Mouse (Mus musculus) embryonic facial prominence, embryonic 14.5 days (tissue): ENCODE measurements around the gene Zfp655. TPM values are rescaled to one million over a fixed set of nuclear protein-coding genes. Genes with fewer than 3 reads are reported as not detected.
A peak's percentile ranks its signal among the peaks of the same experiment; 100 is the strongest.
"Not testable (repeated sequence)": the region's sequence is repeated elsewhere in the genome, so short reads cannot be mapped to it uniquely, and the experiment has no call there.

ENCODE experiments used
- ATAC-seq: fragments of 200-750 bp; cut with Nextera tagmentation; 2 replicates; pipeline ENCODE4 v1.8.0; 2017; ENCODE audit warnings: low read depth, moderate number of reproducible peaks, moderate TSS enrichment
- DNase-seq: peaks from one replicate; pipeline ENCODE4 v3.0.0-alpha.2; 2015; ENCODE audit warnings: low spot score
- H3K27ac ChIP-seq: fragments of 300-500 bp; sonication (generic); replicated peaks from 2 replicates; pipeline ENCODE4 v1.5.1; 2014; ENCODE audit warnings: low read depth, mild to moderate bottlenecking, low read length, moderate library complexity
- H3K27me3 ChIP-seq: fragments of 300-500 bp; sonication (generic); replicated peaks from 2 replicates; pipeline ENCODE4 v1.6.1; 2014; ENCODE audit warnings: low read length; ENCODE audit not compliant: control insufficient read depth, insufficient read depth
- H3K36me3 ChIP-seq: fragments of 300-500 bp; sonication (generic); 2 replicates; pipeline ENCODE4 v1.6.1; 2014; ENCODE audit warnings: low read length, mixed read lengths; ENCODE audit not compliant: control insufficient read depth, insufficient read depth
- H3K4me1 ChIP-seq: fragments of 300-500 bp; sonication (generic); 2 replicates; pipeline ENCODE4 v1.6.1; 2014; ENCODE audit warnings: antibody characterized with exemption, low read length; ENCODE audit not compliant: control insufficient read depth, insufficient read depth
- H3K4me2 ChIP-seq: fragments of 300-500 bp; sonication (generic); 2 replicates; pipeline ENCODE4 v1.6.1; 2014; ENCODE audit warnings: low read depth, mild to moderate bottlenecking, low read length, moderate library complexity, mixed read lengths
- H3K4me3 ChIP-seq: fragments of 300-500 bp; sonication (generic); 2 replicates; pipeline ENCODE4 v1.5.1; 2014; ENCODE audit warnings: low read depth, mild to moderate bottlenecking, low read length
- H3K9ac ChIP-seq: fragments of 300-500 bp; sonication (generic); 2 replicates; pipeline ENCODE4 v1.6.1; 2014; ENCODE audit warnings: low read depth, mild to moderate bottlenecking, low read length, moderate library complexity, mixed read lengths
- H3K9me3 ChIP-seq: fragments of 300-500 bp; sonication (generic); 2 replicates; pipeline ENCODE4 v1.6.1; 2016; ENCODE audit warnings: low read length; ENCODE audit not compliant: control insufficient read depth
- WGBS: fragments of 180-500 bp; shearing (Covaris S2); extraction: QIAGEN DNeasy Blood & Tissue Kit; methylation state at CpG from one replicate; pipeline ENCODE4 v1.1.7; 2014; 5-methylcytosine and 5-hydroxymethylcytosine counted together
- polyA plus RNA-seq: library from polyadenylated mRNA; unstranded; fragments of >200 nt; fragmentation: Nextera tagmentation; extraction: Ambion mirVana; gene quantifications from 2 replicates; pipeline ENCODE4 v1.2.1, GENCODE M21; 2014

Zfp655 gene
- polyA plus RNA-seq, 1 experiment from 2014 or later, result 37.2 TPM

DNA sequence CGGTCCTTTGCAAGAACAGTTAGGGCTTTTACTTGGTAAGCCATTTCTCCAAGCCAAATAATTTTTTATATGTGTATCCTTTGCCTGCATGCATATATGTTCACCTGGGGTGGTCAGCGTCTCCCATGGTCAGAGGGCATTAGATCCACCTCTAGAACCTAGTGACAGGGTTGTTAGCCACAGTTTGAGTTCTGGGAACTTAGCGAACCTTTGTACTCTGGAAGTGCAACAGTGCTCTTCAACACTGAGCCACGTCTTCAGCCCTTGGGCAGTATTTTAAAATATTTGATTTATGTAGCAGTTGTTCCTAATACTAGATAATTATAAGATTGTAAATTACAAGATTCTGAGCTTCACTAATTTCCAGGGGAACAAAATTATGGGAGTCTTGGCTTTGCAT lies 874 bp upstream of the Zfp655 start:
- Histone ChIP-seq H3K4me2 (peak overlapping the region; percentile 65; the same call in 1 of the 2 replicates), H3K9ac (no peak overlapping the region), H3K4me1 (peaks cover 8% of the 10 kb centered on the region; the same call in 1 of the 2 replicates), H3K27me3 (no peaks in the 10 kb centered on the region), H3K4me3 (peak overlapping the region; percentile 99; the same call in 1 of the 2 replicates), H3K36me3 (peaks cover 17% of the 10 kb centered on the region), H3K27ac (no peak overlapping the region), H3K9me3 (no peaks in the 10 kb centered on the region)
- no peak for DNase-seq
- 81% methylated on average over 4 of the region's 4 CpGs for WGBS
- no peak for ATAC-seq

DNA sequence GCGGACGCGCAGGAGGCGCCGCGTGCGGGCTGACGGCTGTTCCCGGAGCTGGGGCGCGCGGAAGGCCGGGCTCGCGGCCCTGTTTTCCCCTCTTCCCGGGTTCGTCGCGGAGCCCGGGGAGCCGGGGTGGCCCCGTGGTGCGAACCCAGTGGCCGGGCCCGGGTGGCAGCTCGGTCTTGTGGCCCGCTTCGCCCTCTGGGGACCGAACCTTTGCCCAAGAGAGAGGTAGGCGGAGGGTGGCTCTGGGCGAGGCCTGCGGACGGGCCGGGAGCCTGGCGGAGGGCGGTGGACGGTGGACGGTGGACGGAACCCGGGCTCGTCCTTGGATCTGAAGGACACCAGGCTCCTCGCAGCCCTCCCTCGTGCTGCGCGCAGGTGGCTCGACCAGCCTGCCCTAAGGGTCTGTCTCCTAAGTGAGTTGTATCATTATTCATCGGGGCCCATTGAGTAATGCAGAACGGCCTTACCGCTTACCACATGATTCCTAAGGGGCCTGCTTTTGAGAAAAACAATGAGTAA lies 437 bp downstream of the Zfp655 start:
- Histone ChIP-seq H3K36me3 (peaks cover 30% of the 10 kb centered on the region), H3K9ac (peak overlapping the region; percentile 99), H3K27ac (peak overlapping the region; percentile 91), H3K4me1 (peaks cover 8% of the 10 kb centered on the region; the same call in 1 of the 2 replicates), H3K9me3 (no peaks in the 10 kb centered on the region), H3K4me2 (peak overlapping the region; percentile 65), H3K4me3 (peak overlapping the region; percentile 99), H3K27me3 (no peaks in the 10 kb centered on the region)
- 0% methylated on average over 17 of the region's 49 CpGs for WGBS
- DNase-seq (peak; percentile 35), ATAC-seq (peak; percentile 26; the same call in 1 of the 2 replicates)

DNA sequence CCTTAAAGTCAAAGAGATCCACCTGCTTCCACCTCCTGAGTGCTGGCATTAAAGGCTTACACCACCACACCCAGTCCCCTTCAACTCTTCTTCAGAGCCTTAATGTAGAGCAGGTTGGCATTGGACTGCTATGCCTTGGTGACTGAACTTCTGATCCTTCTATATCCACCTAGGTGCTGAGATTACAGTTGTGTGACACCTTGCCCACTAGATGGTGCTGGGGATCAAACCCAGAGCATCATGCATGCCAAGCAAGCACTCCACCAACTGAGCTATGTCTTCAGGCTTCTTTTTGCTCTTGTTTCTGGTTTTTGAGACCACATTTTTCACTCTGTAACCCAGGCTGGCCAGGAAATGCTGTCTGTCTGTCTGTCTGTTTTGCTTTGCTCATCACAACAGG lies 3.1 kb downstream of the Zfp655 start:
- Histone ChIP-seq H3K36me3 (peaks cover 54% of the 10 kb centered on the region), H3K4me1 (peaks cover 8% of the 10 kb centered on the region; the same call in 1 of the 2 replicates)
- DNase-seq, result peak; percentile 24

DNA sequence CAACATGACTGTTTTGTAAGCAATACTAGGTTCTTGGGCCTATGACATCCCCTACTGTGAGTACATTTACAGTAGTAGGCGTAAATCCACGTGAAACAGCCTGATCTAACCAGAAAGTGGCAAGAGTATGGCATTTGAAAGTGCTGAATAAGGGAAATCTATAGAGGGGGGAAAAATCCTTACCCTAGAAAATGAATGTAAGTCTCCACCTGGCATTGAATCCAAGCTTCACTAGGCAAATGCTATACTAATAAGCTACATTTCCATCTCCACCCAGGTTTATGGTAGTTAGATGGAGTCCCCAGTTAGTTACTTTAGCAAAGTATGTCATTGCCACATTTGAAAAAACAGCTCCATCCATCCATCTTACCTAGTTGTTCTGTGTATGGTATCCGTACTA lies 18.0 kb downstream of the Zfp655 start:
- H3K27ac ChIP-seq, result no peak overlapping the region
- 96% methylated on average over 3 of the region's 3 CpGs for WGBS
- H3K4me3 ChIP-seq, result no peak overlapping the region
- DNase-seq, result no peak
- no peak overlapping the region for H3K9ac ChIP-seq
- no peak for ATAC-seq
- H3K9me3 ChIP-seq, result no peaks in the 10 kb centered on the region
- H3K27me3 ChIP-seq, result no peaks in the 10 kb centered on the region
- H3K4me1 ChIP-seq, result no peaks in the 10 kb centered on the region
- peaks cover 57% of the 10 kb centered on the region for H3K36me3 ChIP-seq
- H3K4me2 ChIP-seq, result no peak overlapping the region

More for the DNA sequence above, 3.1 kb downstream of the Zfp655 start:
- no peak for ATAC-seq
- Histone ChIP-seq H3K4me3 (no peak overlapping the region), H3K27me3 (no peaks in the 10 kb centered on the region), H3K9me3 (no peaks in the 10 kb centered on the region), H3K4me2 (no peak overlapping the region), H3K27ac (no peak overlapping the region), H3K9ac (no peak overlapping the region)

DNA sequence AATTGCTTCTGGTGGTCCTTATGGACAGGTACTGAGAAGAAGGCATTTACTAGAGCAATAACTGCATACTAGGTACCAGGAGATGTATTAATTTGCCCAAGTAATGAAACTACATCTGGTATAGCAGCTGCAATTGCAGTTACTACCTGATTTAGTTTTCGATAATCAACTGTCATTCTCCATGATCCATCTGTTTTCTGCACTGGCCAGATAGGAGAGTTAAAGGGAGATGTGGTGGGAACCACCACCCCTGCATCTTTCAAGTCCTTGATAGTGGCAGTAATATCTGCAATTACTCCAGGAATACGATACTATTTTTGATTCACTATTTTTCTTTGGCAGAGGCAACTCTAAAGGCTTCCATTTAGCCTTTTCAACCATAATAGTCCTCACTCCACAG lies 42.1 kb downstream of the Zfp655 start:
- not testable (repeated sequence) for H3K9me3 ChIP-seq, DNase-seq, ATAC-seq, H3K4me1 ChIP-seq, H3K4me2 ChIP-seq, H3K36me3 ChIP-seq, H3K27me3 ChIP-seq, H3K9ac ChIP-seq, H3K27ac ChIP-seq, H3K4me3 ChIP-seq
- 81% methylated on average over 2 of the region's 2 CpGs for WGBS

DNA sequence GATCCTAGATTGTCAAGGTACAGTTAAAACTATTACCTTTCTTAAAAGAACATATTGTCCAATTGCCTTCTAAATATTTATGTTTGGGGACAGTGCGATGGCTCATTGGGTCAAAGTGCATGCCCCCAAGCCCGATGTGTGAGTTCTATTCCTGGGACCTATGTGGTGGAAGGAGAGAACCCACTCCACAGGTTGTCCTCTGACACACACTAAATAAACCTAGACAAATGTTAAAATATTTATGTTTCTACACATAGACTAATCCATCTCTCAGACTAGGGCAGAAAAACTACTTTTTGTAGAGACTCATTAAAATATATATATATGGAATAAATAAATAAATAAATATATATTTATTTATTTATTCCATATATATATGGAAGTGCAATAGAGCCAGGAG lies 48.4 kb downstream of the Zfp655 start:
- Histone ChIP-seq H3K9ac (no peak overlapping the region), H3K9me3 (no peaks in the 10 kb centered on the region), H3K36me3 (peaks cover 22% of the 10 kb centered on the region), H3K27me3 (no peaks in the 10 kb centered on the region), H3K4me1 (peaks cover 3% of the 10 kb centered on the region; the same call in 1 of the 2 replicates), H3K27ac (no peak overlapping the region), H3K4me3 (peak overlapping the region; percentile 73), H3K4me2 (peak overlapping the region; percentile 89; the same call in 1 of the 2 replicates)
- DNase-seq (no peak), ATAC-seq (peak; percentile 4; the same call in 1 of the 2 replicates)
- 95% methylated on average over 2 of the region's 2 CpGs for WGBS

DNA sequence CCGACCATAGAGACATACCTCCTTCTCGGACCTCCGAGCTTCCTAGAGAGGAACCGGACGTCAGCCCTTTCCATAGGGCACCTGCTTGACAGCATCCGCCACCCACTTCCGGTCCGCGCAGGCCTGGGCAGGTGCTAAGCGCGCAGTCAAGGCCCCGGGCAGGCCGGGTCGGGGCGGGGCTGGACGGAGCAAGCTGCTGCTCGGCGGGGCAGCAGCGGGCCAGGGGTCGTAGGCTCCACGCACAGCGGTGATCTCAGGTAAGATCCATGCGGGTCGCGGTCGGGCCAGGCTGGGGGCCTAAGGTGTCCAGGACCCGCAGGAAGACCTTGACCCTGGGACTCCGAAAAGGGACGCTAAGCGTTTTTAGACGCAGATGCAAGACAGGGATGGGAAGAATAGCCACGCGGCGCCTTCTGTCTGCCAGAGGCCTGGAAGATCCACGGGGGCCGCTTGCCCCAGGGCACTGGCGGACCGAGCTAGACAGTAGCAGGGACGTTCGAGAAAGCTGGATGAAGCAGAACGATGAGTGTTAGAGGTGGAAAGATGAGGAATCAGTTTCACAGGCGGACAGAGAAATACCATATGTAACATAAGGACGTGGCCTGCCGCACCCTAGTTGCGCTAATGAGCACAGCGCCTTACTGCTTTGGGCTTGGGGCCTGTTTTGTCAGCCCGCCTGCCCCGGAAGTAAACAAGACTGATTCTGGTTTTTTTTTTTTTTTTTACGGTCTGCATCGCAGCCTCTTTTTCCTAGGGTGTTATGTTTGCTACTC lies 49.0 kb downstream of the Zfp655 start, which contains the start of gene Zscan25:
TSS of gene Zscan25 (plus strand) at position 130 of the 773 bp plus-strand sequence.
- Histone ChIP-seq H3K36me3 (peaks cover 28% of the 10 kb centered on the region), H3K4me2 (peak within 1 kb of the TSS; percentile 89), H3K9ac (peak within 1 kb of the TSS; percentile 91), H3K9me3 (no peaks in the 10 kb centered on the region), H3K27ac (peak within 1 kb of the TSS; percentile 79), H3K4me1 (peaks cover 3% of the 10 kb centered on the region; the same call in 1 of the 2 replicates), H3K27me3 (no peaks in the 10 kb centered on the region), H3K4me3 (peak within 1 kb of the TSS; percentile 73)
- ATAC-seq, result peak; percentile 99
- DNase-seq, result peak; percentile 96
- WGBS, result under 1% methylated on average over 39 of the region's 50 CpGs

DNA sequence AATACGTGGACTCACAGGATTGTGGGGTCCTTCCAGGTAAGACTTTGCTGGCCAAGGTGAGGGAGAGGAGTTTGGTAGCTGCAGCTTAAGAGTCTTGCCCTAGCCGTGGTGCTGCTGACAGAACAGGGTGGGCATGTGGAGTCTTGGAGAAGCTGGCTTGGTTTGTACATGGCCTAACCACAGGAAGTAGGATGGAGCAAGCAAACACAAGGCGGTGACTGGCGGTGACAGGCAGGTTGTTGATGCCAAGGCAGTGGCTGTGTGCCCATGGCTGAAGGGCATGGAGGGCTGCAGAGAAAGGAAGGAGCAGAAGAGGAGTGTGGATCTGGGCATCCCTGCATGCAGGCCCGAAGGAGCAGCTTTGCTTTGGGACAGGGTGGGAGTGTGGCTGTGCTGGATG lies 56.9 kb downstream of the Zfp655 start:
- Histone ChIP-seq H3K9ac (no peak overlapping the region), H3K36me3 (peaks cover 97% of the 10 kb centered on the region), H3K4me3 (no peak overlapping the region), H3K27me3 (no peaks in the 10 kb centered on the region), H3K9me3 (no peaks in the 10 kb centered on the region), H3K27ac (no peak overlapping the region), H3K4me2 (no peak overlapping the region), H3K4me1 (no peaks in the 10 kb centered on the region)
- no peak for DNase-seq
- no peak for ATAC-seq
- 96% methylated on average over 5 of the region's 5 CpGs for WGBS
